Mouse (Mus musculus) layer of hippocampus, adult 18-20 months (tissue): ENCODE results near the gene Ncmap. TPM values are rescaled to one million over a fixed set of nuclear protein-coding genes. Genes with fewer than 3 reads are reported as not detected.

Experiments used
- DNase-seq, 2 experiments: peaks; one replicate each; pipeline ENCODE4 v3.0.0; 2022; ENCODE audit warnings: low spot score in 2 of 2
- long read RNA-seq: library from polyadenylated mRNA; stranded (forward); transcript quantifications from one replicate; pipeline ENCODE4 v2.0.0, GENCODE M21; 2021
- total RNA-seq, 2 experiments: library from RNA; stranded (reverse); gene quantifications; 2 replicates each; pipeline ENCODE4 v1.2.3; 2021

The Ncmap gene
- total RNA-seq: under 1 TPM; 0.23 to 0.37 TPM
- long read RNA-seq: 0 reads

DNA sequence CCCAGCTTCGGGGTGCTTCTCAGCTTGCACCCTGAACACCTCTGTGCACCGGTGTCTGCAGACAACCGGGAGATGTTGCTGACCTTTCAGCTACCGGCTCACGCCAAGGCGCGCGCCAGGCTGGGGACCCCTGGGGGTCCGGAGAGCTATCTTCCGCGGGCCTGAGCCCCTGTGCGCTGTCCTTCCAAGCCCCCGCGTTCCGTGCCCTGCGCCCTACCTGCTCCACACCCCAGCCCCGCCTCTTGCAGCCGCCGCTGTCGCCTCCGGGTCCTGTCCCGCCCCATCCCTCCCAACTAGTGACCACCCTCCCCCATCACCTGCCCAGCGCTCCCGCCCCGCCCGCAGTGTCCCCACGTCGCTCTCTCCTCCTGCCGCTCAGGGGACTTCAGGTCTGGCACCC, at the start of gene Ncmap:
Ncmap (minus strand) TSS at position 237 of the 400 bp plus-strand sequence.
- no peak for DNase-seq

DNA sequence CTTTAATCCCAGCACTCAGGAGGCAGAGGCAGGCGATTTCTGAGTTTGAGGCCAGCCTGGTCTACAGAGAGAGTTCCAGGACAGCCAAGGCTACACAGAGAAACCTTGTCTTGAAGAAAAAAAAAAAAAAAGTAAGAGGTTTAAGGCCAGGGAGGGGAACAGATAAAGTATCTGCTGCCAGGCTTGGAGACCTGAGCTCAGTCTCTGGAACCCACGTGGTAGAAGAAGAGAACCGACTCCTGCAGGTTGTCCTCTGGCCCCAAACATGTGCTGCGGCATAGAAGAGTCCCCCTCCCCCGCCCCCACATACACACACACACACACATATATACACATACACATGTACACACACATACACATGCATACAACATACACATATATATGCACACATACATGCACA, 44.4 kb upstream of the Ncmap start:
- no peak for DNase-seq

DNA sequence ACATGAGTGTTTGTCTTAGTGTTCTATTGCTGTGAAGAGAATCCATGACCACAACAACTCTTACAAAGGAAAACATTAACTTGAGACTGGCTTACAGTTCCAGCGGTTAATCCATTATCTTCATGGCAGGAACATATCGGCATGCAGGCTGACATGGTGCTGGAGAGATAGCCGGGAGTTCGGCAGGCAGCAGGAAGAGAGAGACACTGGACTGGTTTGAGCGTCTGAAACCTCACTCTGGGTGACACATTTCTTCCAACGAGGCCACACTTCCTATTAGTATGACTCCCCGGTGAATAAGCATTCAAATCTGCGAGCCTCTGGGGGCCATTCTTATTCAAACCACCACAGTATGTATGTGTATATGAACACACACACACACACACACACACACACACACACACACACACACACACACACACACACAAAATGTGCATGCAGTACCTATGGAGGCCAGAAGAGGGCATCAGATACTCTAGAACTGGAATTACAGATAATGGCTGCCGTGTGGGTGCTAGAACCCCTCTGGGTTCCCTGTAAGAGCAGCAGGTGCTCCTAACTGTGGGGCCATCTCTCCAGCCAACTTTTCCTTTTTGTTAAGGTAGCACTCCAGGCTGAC, 42.0 kb upstream of the Ncmap start:
- no peak for DNase-seq

DNA sequence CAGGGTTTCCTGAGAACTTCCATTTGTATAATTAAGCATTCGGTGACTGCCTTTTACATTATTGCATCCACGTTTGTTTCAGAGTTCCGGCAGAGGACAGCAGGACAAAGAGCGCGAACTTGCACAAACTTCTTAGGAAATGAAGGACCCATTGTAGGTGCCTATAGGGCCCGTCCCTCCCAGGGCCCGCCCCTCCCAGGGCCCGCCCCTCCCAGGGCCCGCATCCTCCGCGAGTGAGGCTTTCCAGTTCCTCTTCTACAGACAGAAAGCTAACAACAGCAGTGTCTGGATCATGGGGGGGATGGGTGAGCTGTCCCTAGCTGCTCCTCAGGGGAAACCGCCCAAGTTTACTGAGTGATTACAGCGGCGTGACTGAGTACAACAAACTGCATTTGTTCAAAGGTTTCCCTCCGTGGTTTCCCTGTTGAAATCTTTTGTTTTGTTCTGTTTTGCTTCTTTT, 41.2 kb upstream of the Ncmap start:
- DNase-seq: no peak

DNA sequence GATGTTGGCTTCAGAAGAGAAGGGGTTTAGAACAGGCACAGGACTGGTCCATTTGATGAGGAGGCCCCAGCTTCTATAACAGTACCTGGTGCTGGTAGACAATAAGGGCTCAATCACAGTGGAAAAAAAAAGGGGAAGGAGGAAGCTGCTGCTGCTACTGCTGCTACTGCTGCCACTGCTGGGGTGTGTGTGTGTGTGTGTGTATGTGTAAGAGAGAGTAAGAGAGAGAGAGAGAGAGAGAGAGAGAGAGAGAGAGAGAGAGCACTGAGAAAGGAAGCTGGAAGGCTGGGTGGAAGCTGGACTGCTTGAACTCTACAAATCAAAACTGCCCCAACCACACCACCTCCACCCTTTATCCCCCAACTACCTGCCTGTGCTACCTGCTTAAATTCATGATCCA, 39.9 kb upstream of the Ncmap start:
- no peak for DNase-seq

DNA sequence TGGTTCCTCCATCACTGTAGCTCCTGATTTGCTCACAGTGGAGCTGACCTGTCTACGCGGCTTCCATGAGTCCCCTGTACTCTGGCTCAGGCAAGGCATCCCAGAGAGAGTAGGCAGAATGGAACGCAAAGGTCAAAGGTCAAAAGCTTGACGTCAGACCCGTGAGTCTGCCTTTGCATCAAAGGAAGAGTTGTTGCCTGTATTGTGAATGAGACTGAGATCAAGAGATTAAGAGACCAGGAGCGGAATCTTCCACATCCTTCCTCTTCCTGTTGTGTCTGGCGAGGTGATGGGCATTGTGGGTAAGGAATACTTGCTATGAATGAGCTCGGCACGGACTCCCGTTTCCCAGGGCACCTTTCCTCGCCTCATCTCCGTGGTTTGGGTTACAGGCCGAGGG, 38.3 kb upstream of the Ncmap start:
- DNase-seq: no peak

DNA sequence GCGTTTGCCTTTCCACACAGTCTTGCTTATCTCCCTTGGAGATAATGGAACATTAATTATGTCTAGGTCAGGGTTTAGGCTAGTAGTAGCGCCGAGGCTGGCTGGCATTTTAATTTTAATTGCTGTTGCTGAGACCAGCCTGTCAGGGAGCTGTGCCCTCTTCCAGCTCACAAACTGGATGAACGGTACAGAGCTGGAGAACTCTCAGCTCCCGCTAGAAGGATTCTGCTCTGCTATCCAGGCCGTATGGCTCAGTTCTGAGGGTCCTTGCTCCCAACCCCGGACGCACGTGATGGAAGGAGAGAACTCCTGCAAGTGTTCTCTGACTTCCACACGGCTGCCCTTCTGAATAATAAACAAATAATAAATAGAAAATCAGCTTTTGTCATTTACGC, 36.4 kb upstream of the Ncmap start:
- no peak for DNase-seq

DNA sequence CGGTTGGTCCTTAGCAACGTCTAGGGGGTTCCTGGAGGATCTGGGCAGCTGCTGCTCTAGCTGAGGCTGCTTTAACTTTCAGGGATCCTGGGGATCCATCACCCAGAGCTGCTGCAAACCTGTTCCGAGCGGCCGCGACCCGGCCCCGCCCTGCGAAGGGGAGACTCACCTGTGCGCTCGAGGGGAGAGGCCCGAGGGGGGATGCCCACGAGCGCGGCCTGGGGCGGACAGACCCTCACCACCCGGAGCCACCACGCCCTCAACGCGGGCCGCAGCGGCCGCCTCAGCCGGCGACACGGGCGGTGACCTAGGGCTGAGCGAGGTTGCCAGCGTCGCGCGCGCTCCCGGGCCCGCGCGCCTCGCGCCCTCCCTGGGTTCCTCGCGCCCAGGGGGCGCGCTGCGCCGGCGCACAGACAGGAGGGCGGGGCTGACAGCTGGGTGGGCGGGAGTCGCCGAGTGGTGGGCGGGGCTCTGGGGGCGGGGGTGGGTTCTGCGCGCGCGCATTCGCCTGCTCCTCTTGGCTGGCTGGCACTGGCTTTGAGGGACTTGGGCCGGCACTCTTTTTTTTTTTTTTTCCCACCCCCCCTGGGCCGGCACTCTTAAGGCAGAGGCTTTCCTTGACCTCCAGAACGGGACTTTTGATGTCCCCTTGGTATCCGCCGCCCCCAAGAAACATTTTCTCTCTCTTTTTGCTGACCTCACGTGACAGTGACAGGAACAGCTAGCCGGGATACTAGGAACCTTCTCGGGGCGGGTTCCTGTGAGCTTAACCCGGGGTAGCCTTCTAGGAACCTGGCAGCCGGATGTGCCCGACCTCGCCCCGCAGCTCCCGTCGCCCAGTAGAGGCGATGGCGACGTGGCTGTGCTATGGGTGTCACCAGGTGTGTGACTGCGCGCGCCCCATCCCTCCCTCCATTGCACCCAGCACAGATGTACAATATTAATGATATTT, 35.7 kb upstream of the Ncmap start, which contains the start of gene Rcan3:
Rcan3 (minus strand) TSS at position 411 of the 952 bp plus-strand sequence.
- peak in 1 of 2 experiments; percentile 52 for DNase-seq

DNA sequence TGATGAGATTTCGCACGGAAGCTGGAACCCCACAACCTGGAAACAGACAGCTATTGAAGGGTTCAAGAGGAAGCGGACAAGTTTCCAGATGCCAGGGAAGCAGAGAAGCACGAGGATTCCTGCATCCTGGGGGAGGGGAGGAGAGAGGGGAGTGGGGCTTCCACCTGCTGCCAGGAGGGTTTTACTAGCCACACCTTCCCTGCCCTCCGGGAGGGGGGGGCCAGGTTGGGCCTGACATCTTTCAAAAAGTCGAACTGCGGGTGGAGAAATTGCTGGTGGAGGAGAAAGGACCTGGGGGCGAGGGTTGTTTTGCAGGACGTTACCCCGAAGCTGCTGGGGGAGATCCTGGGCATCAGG, 35.0 kb upstream of the Ncmap start:
- DNase-seq: no peak

DNA sequence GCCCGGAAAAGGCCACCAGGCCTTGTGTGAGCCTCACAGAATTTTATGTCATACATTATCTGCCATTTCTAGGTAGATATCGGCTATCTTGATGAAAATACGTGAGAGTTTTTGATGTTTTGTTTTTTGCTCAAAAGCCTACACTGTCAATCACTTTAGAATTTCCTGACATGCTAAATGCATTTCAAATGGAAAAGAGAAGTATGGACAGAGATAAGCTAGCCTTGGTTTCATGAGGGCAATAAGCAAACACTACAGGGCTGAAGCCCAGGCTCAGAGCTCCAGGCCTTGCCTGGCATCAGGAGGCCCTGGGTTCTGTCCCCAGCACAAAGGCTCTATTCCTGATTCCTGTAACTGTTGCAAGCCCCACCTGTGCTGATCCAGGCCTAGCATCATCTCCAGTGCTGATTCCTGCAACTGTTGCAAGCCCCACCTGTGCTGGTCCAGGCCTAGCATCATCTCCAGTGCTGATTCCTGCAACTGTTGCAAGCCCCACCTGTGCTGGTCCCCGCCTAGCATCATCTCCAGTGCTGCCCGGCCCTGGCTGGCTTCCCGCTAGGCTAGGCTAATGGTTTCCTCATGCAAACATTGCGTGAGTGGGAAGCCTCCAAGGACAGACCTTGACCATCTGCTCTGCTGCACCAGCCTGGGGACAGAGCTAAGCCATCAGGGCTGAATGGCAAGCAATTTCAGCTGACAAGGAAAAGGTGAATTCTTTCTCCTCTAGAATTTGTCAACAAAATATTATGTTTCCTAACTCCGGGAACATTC, 32.1 kb upstream of the Ncmap start:
- DNase-seq: no peak

DNA sequence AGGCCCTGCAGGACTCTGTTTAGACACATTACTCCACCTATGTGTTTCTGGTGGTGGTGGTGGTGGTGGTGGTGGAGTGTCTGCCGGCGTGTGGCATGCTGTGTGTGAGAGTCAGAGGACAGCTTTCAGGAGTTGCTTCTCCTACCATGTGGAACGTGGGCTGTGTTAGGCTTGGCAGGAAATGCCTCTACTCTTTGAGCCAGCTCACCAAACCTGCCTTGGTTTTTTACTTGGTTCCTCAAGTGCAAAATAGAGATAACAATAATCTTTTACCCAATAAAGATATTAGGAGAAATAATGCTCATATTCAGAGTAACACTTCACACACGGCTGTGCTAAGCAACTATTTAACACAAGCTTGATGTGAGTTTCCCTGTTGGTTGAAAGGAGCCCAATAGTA, 31.4 kb upstream of the Ncmap start:
- DNase-seq: peak in 1 of 2 experiments; percentile 33

DNA sequence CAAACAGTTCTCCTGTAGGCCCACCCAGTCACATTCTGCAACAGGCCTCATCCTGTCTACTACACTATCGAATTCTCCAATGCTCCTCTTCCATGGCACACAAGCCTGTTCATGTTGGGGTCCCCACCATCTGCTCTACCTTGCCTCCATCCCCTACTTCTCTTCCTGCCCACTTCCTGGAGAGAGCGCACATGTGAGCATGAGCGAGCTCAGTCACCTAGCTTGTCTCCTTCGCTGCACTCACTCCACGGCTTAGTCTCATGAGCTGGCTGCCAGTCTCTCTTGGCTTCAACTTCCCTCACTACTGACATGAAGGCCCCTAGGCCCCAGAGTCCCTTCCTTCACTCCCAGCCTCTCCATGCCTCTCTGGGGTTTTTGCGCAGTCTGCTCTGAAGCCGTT, 28.6 kb upstream of the Ncmap start:
- no peak for DNase-seq

DNA sequence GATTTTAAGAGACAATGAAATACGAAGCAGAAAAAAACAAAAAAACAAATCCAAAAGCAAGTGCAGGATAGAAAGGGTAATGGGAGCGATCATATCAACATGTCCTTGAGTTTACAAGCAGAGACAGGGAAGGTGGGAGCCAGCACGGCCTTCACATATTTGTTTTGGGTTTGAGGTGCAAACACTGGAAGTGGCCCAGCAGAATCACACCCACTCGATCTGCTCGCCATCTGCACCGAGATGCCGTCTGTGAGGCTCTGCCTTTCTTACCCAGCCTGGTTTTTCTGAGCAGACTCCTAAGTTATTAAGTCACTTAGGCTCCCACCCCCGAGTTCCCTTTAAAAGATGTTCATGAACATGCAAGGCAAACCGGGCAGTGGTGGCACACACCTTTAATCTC, 27.6 kb upstream of the Ncmap start:
- peak; percentile 76 to 92 for DNase-seq

DNA sequence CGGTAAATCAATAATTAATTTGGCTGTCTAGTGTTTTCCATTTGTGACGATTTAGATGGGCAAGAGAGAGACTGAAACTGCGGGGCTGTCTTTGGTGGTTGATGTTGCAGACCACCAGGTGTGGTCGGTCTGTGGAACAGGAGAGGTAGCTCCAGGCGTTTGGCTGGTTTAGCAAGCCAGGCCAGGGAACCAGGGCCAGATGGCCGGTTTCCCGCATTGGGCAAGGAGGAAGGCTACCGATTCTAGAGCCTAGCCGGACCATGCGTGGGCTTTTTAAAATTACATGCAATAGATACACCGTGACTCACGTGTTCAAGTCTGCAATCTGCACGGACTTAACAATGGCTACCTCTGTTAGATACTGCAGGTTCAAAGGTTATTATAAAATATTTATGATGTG, 22.9 kb upstream of the Ncmap start:
- no peak for DNase-seq

DNA sequence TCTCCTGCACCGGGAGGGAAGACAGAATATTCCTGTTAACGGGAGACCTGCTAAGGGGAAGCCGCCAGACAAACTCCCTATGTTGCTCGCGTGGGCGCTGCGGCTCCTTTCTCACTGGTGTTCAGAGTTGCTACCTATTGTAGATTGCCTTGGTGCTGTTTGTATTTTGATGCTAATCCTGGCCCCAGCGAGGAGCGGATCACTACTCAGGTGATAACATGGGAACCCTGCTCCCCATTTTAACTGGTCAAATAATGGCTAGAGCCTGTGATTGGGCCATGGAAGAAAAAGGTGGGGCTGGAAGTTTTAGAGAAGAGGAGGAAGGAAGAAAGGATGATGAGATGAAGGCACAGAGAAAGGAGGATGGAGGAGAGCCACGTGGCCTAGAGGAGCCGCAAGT, 22.4 kb upstream of the Ncmap start:
- DNase-seq: no peak

DNA sequence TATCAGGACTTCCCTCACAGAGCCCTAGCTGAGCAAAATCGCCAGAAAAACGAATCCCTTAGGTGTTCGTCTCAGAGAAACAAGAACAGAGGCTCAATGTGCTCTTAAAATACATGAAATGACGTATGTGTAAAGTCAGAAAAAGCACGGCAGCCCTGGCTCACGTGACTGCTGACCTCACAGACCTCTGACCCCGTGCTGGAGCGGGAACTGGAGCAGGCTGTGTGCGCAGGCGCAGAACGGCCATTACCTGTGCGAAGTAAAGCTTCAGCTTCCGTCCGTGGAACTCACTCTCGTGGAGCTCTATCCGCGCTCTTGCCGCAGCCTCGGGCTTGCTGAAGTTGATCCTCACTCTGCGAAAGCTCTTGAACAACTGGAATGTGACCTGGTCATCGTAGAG, 22.0 kb upstream of the Ncmap start:
- DNase-seq: no peak

DNA sequence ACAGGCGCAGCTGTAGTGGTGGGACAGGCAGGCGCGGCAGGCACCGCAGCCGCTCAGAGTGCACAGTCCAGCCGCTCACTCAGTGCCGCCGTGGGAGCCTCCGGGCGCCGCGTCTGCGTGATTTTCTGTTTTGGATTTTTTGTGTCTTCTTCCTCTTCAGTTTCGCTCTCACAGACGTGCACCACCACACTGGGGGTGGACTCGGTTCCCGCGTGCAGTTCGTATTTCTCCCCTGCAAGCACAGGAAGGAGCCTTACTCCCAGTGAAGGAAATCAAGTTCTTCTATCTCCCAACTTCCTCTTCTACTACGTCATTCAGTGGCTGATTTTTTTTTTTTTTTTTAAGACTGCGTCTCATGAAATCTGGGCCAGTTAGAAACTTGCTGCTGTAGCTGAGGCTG, 18.3 kb upstream of the Ncmap start:
- DNase-seq: no peak

DNA sequence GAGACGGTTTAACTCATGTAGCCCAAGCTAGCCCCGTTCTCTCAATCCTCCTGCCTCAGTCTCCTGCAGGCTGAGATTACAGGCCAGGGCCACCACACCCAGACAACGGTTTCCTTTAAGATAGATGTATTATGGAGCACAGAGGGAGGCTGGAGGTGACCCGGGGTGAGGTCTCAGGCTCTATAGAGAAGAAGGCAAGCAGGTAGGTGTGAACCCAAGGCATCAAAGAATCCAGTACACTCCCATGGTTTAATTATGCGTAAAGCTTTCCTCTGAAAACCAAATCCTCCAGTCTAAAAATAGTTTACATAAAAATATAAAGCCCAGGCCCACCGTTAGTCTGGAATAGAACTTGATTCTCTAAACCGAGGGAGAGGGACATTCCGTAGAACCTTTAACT, 15.5 kb upstream of the Ncmap start:
- DNase-seq: no peak

DNA sequence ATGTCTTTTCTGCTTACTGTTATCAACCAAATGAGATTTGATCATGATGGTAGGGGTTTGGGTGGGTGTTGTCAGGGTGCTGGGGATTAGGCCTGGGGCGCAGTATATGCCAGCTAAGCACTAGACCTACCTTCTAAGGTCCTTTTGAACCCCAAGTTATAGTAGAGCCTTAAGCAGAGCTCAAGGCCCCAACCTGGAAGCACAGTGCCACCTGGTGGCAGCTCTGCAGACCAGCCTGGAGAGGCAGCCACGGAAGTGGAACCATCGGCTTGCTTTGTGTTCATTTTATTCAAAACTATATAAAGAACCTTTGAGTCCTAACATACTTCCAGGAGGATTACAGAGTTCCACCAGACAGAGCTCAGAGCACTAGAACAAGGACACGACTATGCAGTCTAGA, 13.6 kb upstream of the Ncmap start:
- DNase-seq: peak in 1 of 2 experiments; percentile 51

DNA sequence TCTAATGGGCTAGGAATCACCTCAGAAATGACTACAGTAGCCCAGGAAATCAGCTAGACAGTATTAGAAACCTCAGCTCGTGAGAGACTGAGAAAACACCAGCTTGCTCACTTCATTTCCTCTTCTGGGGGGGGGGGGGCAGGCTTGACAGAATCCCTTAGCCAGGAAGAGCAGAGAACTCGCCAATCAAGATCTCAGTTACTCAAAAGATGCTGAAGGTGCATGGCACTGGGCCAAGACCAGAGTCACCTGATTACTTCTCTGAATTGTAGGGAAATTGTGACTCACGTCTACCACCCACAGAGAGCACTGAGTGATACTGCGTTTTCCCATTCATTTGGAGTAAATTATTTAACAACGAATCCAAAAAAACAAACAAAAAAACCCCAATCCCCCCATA, 8.2 kb upstream of the Ncmap start:
- peak in 1 of 2 experiments; percentile 16 for DNase-seq

DNA sequence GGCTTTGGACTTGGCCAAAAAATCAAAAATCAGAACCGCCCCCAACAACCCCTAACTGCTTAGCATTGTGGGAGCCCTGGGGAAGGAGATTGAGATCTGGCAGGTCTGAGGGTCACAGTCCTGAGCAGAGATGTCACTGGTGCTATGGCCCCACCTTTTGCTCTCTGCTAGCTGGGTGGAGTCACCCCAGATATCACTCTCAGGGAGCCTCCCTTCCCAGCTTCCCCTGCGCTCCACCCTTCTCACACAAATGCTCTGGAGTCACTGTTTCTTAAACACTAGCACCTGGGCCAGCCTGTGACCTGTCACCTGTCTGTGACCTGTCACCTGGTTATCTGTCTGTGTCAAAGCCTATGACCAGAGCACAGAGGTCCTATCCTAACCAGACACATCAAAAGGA, 6.9 kb upstream of the Ncmap start:
- no peak for DNase-seq

DNA sequence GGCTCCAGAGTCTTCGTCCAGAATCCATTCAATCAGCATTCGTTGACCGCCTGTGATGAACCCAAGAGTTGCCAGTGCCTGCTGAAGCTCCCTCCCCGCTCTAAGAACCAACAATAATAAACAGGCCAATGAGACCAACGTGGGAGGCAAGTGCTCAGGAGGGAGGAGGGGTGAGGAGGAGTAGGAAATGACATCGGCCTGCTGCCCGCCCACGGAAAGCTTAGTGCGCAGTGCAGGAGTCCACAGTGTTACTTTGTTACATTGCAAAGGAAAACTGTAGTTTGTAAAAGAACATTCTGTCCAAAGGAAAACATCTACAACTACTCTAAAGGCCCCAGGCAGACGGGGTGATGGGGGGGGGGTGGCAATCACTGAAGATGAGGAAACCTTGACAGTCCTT, 6.0 kb upstream of the Ncmap start:
- no peak for DNase-seq
